Mouse (Mus musculus): ENCODE results near the gene Srms.

GRCm38 (mm10) chr2:181251841-181252240, 38.9 kb upstream of the Srms start:
- TF ChIP-seq CTCF (IDR thresholded peaks at IDR 0.05; ENCODE audit: borderline replicate concordance, insufficient read depth, low read length) (no peak), POLR2A (IDR thresholded peaks at IDR 0.05; ENCODE audit: low read depth, low read length) (no peak)
